Mouse (Mus musculus) E14TG2a.4 (cell line): ENCODE results near the gene 9530053A07Rik.

ENCODE experiments used
- CTCF ChIP-seq: conservative IDR thresholded peaks from 2 replicates; pipeline ENCODE4 v1.5.1; 2014; ENCODE audit warnings: low read length
- NANOG ChIP-seq: IDR thresholded peaks from 2 replicates; pipeline ENCODE4 v1.6.1; 2014; ENCODE audit warnings: borderline replicate concordance, low read length, mixed read lengths
- POU5F1 ChIP-seq: IDR thresholded peaks from 2 replicates; pipeline ENCODE4 v1.6.1; 2014; ENCODE audit warnings: low read length, borderline replicate concordance

GRCm38 (mm10) chr7:28161163-28161749, 32.0 kb downstream of the 9530053A07Rik start:
- TF ChIP-seq CTCF (no peak), NANOG (no peak), POU5F1 (no peak)
